Mouse (Mus musculus): ENCODE measurements around the gene Nkapl. TPM values are rescaled to one million over a fixed set of nuclear protein-coding genes. Genes with fewer than 3 reads are reported as not detected.

Gene Nkapl
- total RNA-seq, 2 experiments from 2014 or later, result 0.41 to 0.81 TPM

- peak; percentile 18 to 45 for DNase-seq (ENCODE audit: low spot score in 2 of 2)
Measured at GRCm38 (mm10) chr13:21440503-21441206, 27.7 kb downstream of the Nkapl start, which contains the start of gene Pgbd1. Pgbd1 (minus strand) TSS chr13:21441058.

DNA sequence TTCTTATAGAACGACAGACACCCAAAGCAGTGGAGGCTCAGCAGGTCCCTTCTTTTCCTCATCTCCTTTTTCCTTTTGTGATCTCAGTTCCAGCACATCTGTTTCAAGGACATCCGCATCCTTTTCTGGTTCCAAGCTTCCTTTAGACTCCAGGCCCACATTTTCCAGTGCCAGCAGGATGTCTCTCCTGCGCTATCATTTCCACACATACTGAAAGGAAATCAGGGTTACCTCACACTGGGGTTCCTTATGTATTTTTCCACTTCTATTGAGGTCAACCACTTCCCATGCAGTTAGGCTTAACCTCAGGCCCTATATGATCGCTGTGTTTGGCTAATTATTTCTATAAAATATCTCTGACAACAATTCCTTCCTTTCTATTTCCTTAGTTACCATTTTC, 32.8 kb downstream of the Nkapl start:
- DNase-seq (ENCODE audit: low spot score in 2 of 2), result no peak

DNA sequence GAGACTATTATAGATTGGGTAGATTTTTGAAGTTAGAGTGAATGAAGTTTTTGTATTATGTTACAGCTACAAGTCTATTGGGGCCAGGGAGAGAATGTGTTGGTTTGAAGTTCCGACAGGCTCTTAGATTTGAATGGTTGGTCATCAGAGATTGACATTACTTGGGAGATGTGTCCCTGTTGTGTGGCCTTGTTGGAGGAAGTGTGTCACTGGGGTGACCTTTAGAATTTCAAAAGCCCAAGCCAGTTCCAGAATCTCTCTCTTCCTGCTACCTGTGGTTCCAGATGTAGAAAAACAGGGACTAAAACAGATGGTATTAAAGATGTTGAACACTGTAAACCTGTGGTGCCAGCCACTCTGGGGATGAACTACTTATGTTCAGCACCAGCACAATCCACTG, 40.7 kb downstream of the Nkapl start:
- DNase-seq (ENCODE audit: low spot score in 2 of 2), result no peak

DNA sequence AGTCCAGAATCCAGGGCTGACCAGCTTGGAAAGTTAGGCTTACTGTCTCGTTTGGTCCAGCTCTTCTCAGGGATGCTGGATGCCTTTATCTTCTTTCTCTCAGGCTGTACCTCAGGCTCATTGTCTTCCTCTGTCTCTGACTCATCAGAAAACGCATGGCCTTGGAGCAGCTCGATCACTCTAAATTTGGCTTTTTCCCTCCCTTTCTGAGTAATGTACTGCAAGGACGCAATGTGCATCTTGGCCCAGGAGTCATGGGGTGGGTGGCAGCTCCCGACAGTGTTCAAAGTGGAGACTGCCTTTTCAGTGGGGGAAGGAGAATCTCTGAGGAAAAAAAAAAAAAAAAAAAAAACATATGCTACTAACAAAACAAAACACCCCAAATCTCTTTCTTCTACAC, 45.0 kb downstream of the Nkapl start:
- DNase-seq (ENCODE audit: low spot score in 2 of 2), result no peak

GRCm38 (mm10) chr13:21418865-21419264, 49.4 kb downstream of the Nkapl start:
- DNase-seq (ENCODE audit: low spot score in 2 of 2), result no peak

GRCm38 (mm10) chr13:21417298-21418010, 50.9 kb downstream of the Nkapl start:
- DNase-seq (ENCODE audit: low spot score in 2 of 2), result no peak

Small RNA genes lying within 50 kb of the gene (microRNA-seq; reads per million reads assigned to microRNA genes)
- not detected for gene Mir1896

Other genes with a start within 250 kb of the Nkapl start
- gene Gpx5, start 175.8 kb downstream of the Nkapl start, total RNA-seq (2021), result not detected
- not detected for gene Gpx6, start 156.4 kb downstream of the Nkapl start, total RNA-seq (2021)
- not detected for gene Olfr1367, start 121.6 kb downstream of the Nkapl start, total RNA-seq (2021)
- gene Zscan12, start 105.7 kb downstream of the Nkapl start, total RNA-seq (2021), result 1 to 10 TPM; 8.2 to 8.5 TPM
- gene Zkscan3, start 65.8 kb downstream of the Nkapl start, total RNA-seq (2021), result 10 to 100 TPM; 30.4 to 34.4 TPM
- under 1 TPM; 0.29 to 0.49 TPM for gene Pgbd1, start 27.5 kb downstream of the Nkapl start, total RNA-seq (2021)
- gene Zscan26, start 14.8 kb downstream of the Nkapl start, total RNA-seq (2021), result 10 to 100 TPM; 18.3 to 19.0 TPM
- gene Zkscan4, start 10.4 kb upstream of the Nkapl start, total RNA-seq (2021), result 1 to 10 TPM; 1.2 to 1.5 TPM
- gene Gm10065, start 10.9 kb upstream of the Nkapl start, total RNA-seq (2021), result not detected
- 10 to 100 TPM; 10.2 to 12.5 TPM for gene AK157302, start 26.7 kb upstream of the Nkapl start, total RNA-seq (2021)
- 10 to 100 TPM; 76.0 to 91.1 TPM for gene Gm11273, start 32.9 kb upstream of the Nkapl start, total RNA-seq (2021)
- 10 to 100 TPM; 15.0 to 15.6 TPM for gene Zkscan8, start 62.6 kb upstream of the Nkapl start, total RNA-seq (2021)
- gene Olfr1366, start 74.3 kb upstream of the Nkapl start, total RNA-seq (2021), result not detected
- gene Olfr1535, start 91.4 kb upstream of the Nkapl start, total RNA-seq (2021), result not detected
- not detected for gene Olfr1364, start 113.2 kb upstream of the Nkapl start, total RNA-seq (2021)
- not detected for gene Olfr1362, start 145.5 kb upstream of the Nkapl start, total RNA-seq (2021)
- not detected for gene Olfr11, start 174.0 kb upstream of the Nkapl start, total RNA-seq (2021)
- gene Olfr1361, start 194.9 kb upstream of the Nkapl start, total RNA-seq (2021), result not detected
- gene Olfr1360, start 208.9 kb upstream of the Nkapl start, total RNA-seq (2021), result not detected
- gene Olfr1359, start 229.6 kb upstream of the Nkapl start, total RNA-seq (2021), result not detected
- gene Hist1h2bl, start 247.6 kb upstream of the Nkapl start, total RNA-seq (2021), result 100 to 1,000 TPM; 362 to 482 TPM
- 100 to 1,000 TPM; 297 to 368 TPM for gene Hist1h2ai, start 247.9 kb upstream of the Nkapl start, total RNA-seq (2021)
- gene Hist1h3h, start 249.2 kb upstream of the Nkapl start, total RNA-seq (2021), result 100 to 1,000 TPM; 508 to 651 TPM